Mouse (Mus musculus): ENCODE measurements around the gene Btg3. TPM values are rescaled to one million over a fixed set of nuclear protein-coding genes. Genes with fewer than 3 reads are reported as not detected.

Btg3 gene
- polyA plus RNA-seq, 1 experiment from 2014 or later: 42.9 TPM

DNA sequence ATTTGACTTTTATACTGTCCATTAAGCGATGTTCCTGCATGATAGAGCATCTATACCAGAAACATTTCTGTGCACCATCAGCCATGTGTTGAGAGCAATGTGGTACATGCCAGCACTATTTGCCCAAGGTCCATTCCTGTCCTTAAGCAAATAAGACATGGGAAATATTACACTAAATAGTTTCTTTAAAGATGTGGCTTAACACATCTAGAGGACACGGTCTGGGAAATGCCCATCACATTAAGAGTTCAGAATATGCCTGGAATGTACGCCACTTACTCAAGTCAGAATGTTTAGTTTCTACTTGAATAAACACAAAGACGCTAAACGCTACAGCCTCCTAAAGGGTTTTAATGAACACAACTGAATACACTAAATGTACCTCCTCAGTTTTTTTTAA, 93.8 kb downstream of the Btg3 start:
- ATAC-seq (ENCODE audit: low FRiP score, low read depth): no peak
- no peak overlapping the region for H3K9ac ChIP-seq
- no peak overlapping the region for H3K4me2 ChIP-seq (replicated peaks)
- no peaks in the 10 kb centered on the region for H3K27me3 ChIP-seq
- H3K9me3 ChIP-seq: no peaks in the 10 kb centered on the region
- H3K27ac ChIP-seq: no peak overlapping the region
- no peak overlapping the region for H3K4me3 ChIP-seq
- no peaks in the 10 kb centered on the region for H3K36me3 ChIP-seq
- H3K4me1 ChIP-seq: no peaks in the 10 kb centered on the region
- WGBS: 86% methylated on average over 5 of the region's 5 CpGs

Other genes with a start within 250 kb of the Btg3 start
- gene Cxadr, start 75.7 kb downstream of the Btg3 start, polyA plus RNA-seq (2015; fragmentation: Nextera tagmentation; extraction: Ambion mirVana): 22.9 and 25.6 TPM in 2 replicates
- gene D16Ertd472e, start 199.5 kb upstream of the Btg3 start, polyA plus RNA-seq (2015; fragmentation: Nextera tagmentation; extraction: Ambion mirVana): 24.2 and 24.4 TPM in 2 replicates

Measured in limb, embryonic 13.5 days (tissue).